Mouse (Mus musculus): Measurements from ENCODE around the gene Clca3a1.

Gene Clca3a1

DNA sequence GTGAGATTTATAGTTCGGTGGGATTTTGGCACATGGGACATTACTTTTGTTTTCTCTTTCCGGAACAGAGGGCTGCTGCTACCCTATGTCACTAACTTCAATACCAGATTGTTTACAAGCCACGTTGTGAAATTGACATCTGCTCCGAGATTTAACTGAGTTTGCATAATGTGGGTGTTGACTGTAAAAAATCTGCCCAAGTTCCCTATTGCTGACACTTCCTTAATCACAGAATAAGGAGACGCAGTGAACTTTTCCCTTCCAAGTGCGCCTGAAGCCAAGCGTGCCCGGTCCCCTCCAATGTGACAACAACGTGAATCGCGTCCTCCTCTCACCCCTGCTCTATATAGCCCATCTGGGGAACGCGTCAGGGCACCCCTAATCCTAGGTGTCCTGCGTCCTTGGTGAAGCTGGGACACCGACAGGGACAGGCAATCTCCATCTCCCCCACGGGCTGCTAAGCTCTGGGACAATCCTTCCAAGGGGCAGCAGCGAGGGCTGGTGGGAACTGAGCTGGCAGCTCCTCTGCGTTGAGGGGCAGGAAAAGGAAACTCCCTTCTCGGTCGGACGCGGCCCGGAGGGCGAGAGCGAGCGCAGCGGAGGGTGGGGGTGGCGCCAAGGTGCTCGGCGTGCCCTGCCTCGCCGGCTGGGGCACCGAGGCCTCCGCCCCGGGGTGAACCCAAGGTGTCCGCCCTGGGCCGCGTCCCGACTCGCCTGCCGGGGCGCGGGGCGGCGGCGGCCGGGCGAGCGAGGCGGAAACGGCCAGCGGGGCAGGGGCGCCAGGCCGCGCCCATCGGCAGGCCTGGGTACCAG lies 41.5 kb downstream of the Clca3a1 start:
- peak; percentile 59 for DNase-seq (ENCODE audit: low spot score)

DNA sequence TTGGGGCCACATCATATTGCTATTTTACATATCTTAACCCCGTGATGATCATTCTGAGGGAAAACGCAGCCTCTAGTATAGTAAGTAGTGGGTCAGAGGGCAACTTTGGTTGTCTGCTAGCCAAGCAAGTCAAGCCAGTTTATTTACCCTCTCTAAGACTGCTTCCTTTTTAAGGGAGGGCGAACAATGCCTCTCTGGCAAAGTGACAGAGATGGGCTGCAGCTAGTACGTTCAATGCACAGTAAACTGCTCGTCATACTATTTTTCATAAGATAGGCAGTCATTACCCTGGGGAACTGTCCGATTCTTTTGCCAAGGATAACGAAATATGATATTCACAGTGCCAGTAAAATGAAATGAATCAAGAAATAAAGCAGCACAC lies 42.1 kb downstream of the Clca3a1 start:
- DNase-seq (ENCODE audit: low spot score): peak; percentile 26

- DNase-seq (ENCODE audit: low spot score): no peak
Measured at GRCm38 (mm10) chr3:144717835-144718234, 42.9 kb downstream of the Clca3a1 start.

DNA sequence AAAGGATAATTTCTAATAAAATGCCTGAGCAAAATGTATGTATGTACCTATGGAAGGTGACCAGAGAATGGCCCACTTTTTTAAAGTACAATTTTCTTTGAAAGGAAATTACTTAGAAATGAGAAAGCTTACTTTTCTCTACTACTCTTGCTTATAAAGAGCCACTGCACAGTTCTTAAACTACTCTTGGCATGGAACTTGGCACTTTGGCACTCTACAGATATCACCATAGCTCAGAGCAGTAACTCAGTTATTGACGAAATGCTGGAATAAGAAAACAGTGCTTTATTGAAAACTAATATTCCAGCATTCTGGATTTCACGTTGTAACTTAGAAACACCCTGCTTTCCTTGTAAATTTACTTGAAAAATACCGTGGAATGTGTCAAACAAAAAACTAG lies 43.7 kb downstream of the Clca3a1 start:
- no peak for DNase-seq (ENCODE audit: low spot score)

DNA sequence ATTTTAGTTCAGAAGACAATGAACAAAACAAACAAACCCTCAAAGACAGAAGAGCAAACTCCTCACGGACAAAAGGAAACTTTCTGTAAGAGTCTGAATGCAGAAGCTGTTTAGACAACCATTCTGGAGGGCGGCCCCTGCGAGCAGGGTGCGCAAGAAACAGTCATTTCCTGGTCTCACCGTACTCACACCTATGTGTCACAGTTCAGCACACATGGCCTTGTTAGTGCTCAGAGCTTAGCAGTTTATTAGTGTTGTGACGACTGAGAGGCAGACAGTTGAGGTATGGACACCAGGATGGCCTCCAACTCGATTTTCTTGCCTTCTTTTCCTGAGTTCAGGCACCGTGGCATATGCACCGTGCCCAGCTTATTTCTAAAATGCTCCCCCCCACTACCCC lies 44.9 kb downstream of the Clca3a1 start:
- DNase-seq (ENCODE audit: low spot score): no peak

DNA sequence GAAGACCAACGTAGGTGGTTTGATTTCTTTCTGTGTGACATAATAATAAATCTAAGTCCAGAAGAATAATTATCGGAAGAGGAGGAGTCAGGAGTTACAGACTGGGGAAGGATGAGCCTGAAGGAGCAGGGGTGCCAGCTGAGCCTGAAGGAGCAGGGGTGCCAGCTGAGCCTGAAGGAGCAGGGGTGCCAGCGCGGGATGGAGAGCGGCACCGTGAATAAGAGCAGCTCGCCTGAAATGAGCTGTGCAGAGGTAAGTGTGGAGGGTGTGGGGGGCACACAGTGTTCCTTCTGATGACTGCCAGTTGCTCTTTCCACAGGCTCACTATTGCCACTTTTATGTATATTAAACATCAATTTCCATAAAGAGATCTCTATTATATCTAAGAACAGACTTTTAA lies 45.7 kb downstream of the Clca3a1 start:
- DNase-seq (ENCODE audit: low spot score): no peak

DNA sequence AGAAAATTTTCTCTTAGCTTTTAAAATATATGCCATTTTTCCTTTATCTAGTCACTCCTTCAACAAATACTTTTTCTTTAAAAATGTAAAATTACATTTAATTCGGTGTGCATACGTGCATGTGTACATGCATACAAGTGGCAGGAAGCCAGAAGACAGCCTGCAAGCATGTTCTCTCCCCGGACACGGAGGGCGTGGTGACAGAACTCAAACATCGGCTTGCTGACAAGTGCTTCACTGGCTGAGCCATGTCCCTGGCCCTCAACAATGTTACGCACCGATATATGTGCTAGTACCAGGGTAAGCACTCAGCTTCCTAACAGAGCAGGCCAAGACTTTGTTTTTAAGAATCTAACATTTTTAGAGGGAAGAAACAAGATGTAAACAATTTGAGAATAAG lies 46.2 kb downstream of the Clca3a1 start:
- DNase-seq (ENCODE audit: low spot score): no peak

DNA sequence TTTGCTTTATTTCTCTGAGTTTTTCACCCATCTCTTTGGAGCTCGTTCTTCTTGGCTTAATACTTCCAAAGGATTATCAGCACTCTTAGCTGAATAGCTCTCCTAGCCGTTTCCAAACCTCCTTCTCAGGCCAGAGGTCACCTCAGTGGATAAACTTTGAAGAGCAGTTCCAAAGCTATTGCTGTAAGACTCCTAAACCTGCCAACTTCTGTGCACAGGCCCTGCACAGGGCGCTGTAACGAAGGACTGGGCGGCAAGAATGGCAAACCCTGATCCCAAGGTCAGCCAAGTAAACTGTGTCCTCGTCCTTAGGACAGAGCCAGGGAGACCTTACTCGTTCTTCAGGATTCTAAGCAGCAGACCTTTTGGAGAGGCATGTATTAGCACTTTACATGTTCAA lies 46.7 kb downstream of the Clca3a1 start:
- no peak for DNase-seq (ENCODE audit: low spot score)

GRCm38 (mm10) chr3:144711607-144712206 lies 49.1 kb downstream of the Clca3a1 start:
- no peak for DNase-seq (ENCODE audit: low spot score)

DNA sequence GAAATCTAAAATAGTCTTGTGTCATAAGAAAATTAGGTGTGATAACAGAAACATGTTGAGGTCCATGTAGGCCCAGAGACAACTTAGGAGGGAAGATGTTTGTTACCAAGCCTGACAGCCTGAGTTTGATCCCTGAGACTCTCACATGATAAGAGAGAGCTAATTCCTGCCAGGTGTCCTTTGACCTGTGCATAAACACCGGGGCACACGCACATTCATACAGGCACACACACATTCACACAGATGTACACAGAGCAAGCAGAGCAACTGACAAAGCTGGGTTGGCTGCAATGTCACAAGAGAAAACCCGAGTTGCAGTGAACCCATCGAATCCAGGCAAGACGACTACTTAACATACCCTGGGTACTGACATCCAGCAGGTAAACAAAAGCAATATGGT lies 52.2 kb downstream of the Clca3a1 start:
- no peak for DNase-seq (ENCODE audit: low spot score)

GRCm38 (mm10) chr3:144703959-144704358 lies 56.8 kb downstream of the Clca3a1 start:
- DNase-seq (ENCODE audit: low spot score): no peak

DNA sequence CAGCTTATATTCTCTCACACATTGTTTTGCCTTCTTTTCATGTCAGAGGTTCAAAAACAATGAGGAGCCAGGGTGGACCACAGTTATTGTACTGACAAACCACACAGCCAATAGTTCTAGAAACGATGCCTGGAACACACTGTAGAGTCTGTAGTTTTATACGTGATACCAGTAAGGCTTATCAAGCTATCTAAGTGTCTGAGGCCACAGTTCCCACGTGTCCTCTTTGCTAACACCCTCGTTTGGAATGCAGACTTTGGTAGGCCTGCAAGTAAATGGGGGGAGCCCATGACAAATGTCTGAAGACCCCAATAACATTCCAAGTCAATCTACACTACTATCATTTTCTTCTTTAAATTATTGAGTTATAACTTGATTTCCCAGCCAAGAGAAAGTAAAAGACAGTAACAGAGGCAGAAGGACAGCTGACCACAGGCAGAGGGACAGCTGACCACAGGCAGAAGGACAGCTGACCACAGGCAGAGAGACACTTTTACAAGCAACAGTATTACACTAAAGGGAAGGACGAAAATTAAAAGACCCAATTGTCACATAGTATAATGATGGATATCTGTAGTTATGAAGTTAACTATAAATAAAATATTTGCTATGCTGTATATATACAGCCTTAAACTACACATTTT lies 61.9 kb downstream of the Clca3a1 start:
- DNase-seq (ENCODE audit: low spot score): no peak

- DNase-seq (ENCODE audit: low spot score): no peak
Measured at GRCm38 (mm10) chr3:144697942-144698341, 62.8 kb downstream of the Clca3a1 start.

DNA sequence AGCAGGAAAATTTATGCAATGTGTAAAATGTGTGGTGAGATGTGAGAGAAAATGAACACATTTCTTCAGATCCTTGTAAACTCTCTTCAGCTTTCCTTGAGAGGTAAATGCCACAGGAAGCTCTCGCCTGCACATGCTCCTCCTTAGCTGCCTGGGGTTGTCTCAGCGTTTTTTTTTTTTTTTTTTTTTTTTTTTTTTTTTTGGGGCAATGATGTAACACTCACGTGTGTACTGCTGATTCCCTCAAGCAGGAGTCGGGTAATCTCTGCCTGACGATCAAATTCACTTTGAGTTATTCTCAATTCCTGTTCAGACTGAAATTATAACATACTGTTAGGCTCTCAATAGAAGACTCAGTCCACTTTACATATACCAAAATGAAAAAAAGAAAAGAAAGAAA lies 63.6 kb downstream of the Clca3a1 start:
- no peak for DNase-seq (ENCODE audit: low spot score)

DNA sequence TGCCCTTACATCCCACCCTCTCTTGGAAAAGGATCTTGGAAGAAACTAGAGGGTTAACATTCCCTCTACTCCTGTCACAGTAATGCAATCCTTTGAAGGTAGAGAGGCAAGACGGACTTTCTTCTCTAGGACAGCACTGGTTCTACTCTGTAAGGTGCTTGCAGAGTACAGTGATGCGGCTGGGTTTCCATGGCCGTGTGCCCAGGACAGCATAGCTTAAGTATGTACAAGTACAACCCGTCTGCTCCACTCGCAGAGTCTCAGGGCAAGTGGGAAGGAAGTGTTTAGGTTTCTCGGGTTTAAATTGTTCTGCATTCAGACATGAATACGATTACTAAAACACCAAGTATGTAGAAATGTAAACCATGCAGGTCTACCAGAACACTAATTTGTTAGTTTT lies 65.8 kb downstream of the Clca3a1 start:
- DNase-seq (ENCODE audit: low spot score): no peak

- no peak for DNase-seq (ENCODE audit: low spot score)
Measured at GRCm38 (mm10) chr3:144694040-144694439, 66.7 kb downstream of the Clca3a1 start.

DNA sequence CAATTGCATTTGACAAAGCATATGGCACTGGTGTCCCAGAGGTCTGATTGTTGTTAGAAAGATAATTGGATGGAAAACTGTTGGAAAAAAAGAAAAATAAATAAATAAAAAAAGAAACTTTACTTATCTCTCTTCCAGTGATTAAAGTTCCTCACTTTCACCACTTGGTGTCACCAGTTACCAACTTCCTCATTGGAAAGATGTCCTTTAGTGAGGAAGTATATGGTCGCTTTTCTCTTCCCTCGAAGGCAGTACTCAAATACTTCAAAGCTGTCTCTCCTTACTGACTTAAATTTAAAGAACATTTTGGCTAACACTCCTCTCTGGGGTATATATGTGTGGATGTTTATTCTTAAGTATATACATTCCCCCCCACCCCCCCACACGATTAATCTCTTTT lies 68.7 kb downstream of the Clca3a1 start:
- peak; percentile 67 for DNase-seq (ENCODE audit: low spot score)

DNA sequence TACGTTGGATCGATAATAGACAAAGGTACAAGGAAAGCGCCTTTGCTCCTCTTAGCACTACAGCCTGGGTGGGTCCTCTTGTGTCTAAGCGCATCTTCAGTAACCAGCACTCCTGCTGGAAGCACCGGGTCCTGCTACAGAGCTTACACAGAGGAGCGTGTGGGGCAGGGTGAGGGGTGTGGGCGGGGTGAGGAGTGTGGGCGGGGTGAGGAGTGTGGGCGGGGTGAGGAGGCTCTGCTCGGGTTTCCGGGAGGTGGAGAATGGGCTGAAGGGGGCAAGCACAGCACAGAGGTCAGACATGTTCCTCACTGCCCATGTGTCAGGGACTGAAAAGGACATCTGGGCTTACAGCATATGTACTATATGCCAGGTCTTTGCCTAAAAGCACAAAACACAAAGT lies 71.5 kb downstream of the Clca3a1 start:
- DNase-seq (ENCODE audit: low spot score): peak; percentile 31

GRCm38 (mm10) chr3:144688284-144688683 lies 72.5 kb downstream of the Clca3a1 start:
- DNase-seq (ENCODE audit: low spot score): no peak

DNA sequence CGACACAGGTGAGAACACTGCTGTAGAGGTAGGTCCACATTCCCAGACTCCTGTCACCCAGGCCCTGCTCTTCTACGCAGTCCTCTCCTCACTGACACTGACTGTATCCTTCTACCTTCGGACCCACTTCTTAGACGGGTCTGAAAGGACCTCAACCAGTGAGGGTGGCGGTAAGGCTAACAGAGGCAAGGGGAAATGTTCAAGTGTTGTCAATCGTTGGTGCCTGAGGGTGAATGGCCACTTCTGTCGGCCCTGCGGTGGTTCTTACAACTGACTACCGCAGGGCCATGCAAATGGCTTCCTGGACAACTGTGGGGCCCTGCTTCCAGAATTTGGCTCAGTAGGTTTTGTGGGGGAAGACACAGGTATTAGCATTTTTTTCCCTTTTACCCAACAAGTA lies 73.2 kb downstream of the Clca3a1 start:
- DNase-seq (ENCODE audit: low spot score): no peak

- DNase-seq (ENCODE audit: low spot score): no peak
Measured at GRCm38 (mm10) chr3:144686146-144686545, 74.6 kb downstream of the Clca3a1 start.

DNA sequence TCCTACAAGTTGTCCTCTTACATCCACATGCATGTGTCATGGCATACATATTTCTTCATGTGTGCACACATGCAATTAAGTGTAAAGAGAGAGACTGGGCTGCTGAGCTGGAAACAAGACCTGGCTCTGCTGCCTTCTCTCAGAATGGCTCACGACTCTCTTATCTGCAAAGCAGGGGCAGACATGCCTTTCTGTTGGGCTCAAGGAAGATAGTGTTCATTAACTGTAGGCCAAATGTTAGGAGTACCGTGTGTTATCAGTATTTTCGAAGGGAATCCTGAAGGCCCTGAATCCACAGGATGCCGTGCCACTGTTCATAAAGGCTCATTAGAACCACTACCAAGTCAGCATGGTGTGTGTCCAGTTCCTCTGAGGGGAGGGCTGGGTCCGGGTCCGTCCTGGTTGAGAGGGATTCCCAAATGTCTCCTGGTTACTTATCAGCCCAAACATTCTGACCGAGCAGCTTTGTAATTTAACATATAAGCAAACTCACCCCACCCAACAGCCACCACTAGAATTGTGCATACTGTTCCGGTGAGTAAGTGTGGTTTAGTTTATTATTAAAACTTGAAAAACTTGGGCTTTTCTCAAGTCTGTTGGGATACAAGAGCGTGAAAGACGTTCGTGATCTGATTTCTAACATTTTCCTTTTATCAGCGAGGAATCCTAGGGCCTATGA lies 77.5 kb downstream of the Clca3a1 start:
- no peak for DNase-seq (ENCODE audit: low spot score)

DNA sequence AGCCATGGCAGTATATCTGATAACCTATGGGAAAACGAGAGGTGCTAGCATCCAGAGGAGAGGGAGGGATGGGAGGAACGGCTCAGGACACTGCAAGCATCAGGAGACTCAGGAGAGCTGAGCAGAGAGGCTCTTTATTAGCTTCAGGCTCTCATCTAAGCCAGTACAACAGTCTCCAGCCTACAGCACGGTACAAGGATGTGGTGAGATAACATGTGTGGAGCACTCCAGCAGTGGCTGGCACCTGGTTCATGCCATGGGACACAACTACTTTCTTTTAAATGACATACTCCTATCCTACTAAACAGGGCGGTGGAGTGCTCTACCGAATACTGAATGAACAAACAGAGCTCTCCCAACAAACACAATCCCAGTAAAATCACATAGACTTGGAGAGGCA lies 79.2 kb downstream of the Clca3a1 start:
- no peak for DNase-seq (ENCODE audit: low spot score)

Data from MN1 (cell line).